Mouse (Mus musculus) CH12.LX (cell line): Measurements from ENCODE around the gene Smarcd1. TPM values are rescaled to one million over a fixed set of nuclear protein-coding genes. Genes with fewer than 3 reads are reported as not detected.
A peak's percentile ranks its signal among the peaks of the same experiment; 100 is the strongest.

Experiments used
- DNase-seq: peaks from one replicate; pipeline ENCODE4 v3.0.0-alpha.2; 2013; ENCODE audit errors: extremely low read depth
- H3K27ac ChIP-seq: 2 replicates; pipeline ENCODE4 v1.5.1; 2012; ENCODE audit warnings: low read depth, mild to moderate bottlenecking, control low read depth, moderate library complexity; ENCODE audit not compliant: insufficient read depth
- H3K27me3 ChIP-seq: replicated peaks from 2 replicates; pipeline ENCODE3; 2012; ENCODE audit warnings: inconsistent platforms
- H3K36me3 ChIP-seq, 2 experiments: replicated peaks in 1 of 2; 2 replicates each; pipeline versions ENCODE3 to v1.6.1; 2012; ENCODE audit warnings: inconsistent platforms in 1 of 2, low read length in 1 of 2, mild to moderate bottlenecking in 1 of 2, mixed read lengths in 1 of 2, moderate library complexity in 1 of 2; ENCODE audit not compliant: control insufficient read depth in 1 of 2, insufficient read depth in 1 of 2
- H3K4me1 ChIP-seq, 2 experiments: 2 replicates each; pipeline ENCODE4 v1.6.1; 2012; ENCODE audit warnings: inconsistent platforms in 1 of 2, moderate library complexity in 1 of 2; ENCODE audit not compliant: insufficient read depth in 2 of 2, control insufficient read depth in 1 of 2
- H3K4me2 ChIP-seq: 2 replicates; pipeline ENCODE4 v1.6.1; 2012; ENCODE audit warnings: low read depth, mild to moderate bottlenecking, control low read depth; ENCODE audit not compliant: poor library complexity, insufficient read depth, severe bottlenecking
- H3K4me3 ChIP-seq, 3 experiments: fragments of 150-350 bp in 1 of 3; sonication (generic) in 1 of 3; replicated peaks in 1 of 3; 2 replicates each; pipeline versions ENCODE3 to v1.5.1; 2011 to 2012; ENCODE audit warnings: low read depth in 2 of 3, low read length in 2 of 3, mild to moderate bottlenecking in 2 of 3, moderate library complexity in 2 of 3, control low read depth in 1 of 3, improper control_type of control experiment in 1 of 3, inconsistent platforms in 1 of 3, mixed read lengths in 1 of 3; ENCODE audit not compliant: poor library complexity in 1 of 3
- H3K79me2 ChIP-seq: replicated peaks from 2 replicates; pipeline ENCODE4 v1.6.1; 2012; ENCODE audit warnings: mild to moderate bottlenecking, moderate library complexity; ENCODE audit not compliant: control insufficient read depth, poor library complexity, insufficient read depth, severe bottlenecking; ENCODE audit errors: extremely low read depth
- H3K9ac ChIP-seq: 2 replicates; pipeline ENCODE4 v1.6.1; 2012; ENCODE audit warnings: low read depth, mild to moderate bottlenecking, control low read depth, moderate library complexity; ENCODE audit not compliant: insufficient read depth
- H3K9me3 ChIP-seq: replicated peaks from 2 replicates; pipeline ENCODE3; 2012; ENCODE audit warnings: low read length, inconsistent platforms, mixed read lengths
- CHD2 ChIP-seq: IDR thresholded peaks from 2 replicates; pipeline ENCODE4 v1.6.1; 2011; ENCODE audit warnings: low read length, improper control_type of control experiment
- CTCF ChIP-seq, 2 experiments: IDR thresholded peaks in 1 of 2; conservative IDR thresholded peaks in 1 of 2; 2 replicates each; pipeline ENCODE4 v1.5.1; 2011 to 2012; ENCODE audit warnings: low read depth in 2 of 2, low read length in 2 of 2, improper control_type of control experiment in 1 of 2, inconsistent platforms in 1 of 2, mild to moderate bottlenecking in 1 of 2, moderate library complexity in 1 of 2
- E2F4 ChIP-seq: IDR thresholded peaks from 2 replicates; pipeline ENCODE4 v1.6.1; 2011; ENCODE audit warnings: low read depth, low read length, improper control_type of control experiment; ENCODE audit not compliant: insufficient replicate concordance
- ELF1 ChIP-seq: IDR thresholded peaks from 2 replicates; pipeline ENCODE4 v1.6.1; 2014; ENCODE audit warnings: low read depth, mild to moderate bottlenecking, inconsistent platforms, low read length, improper control_type of control experiment
- GABPA ChIP-seq: IDR thresholded peaks from 2 replicates; pipeline ENCODE4 v1.6.1; 2012; ENCODE audit warnings: low read depth, low read length, improper control_type of control experiment, inconsistent platforms; ENCODE audit not compliant: insufficient replicate concordance
- JUN ChIP-seq: IDR thresholded peaks from 2 replicates; pipeline ENCODE4 v1.6.1; 2011; ENCODE audit warnings: low read depth, mild to moderate bottlenecking, low read length, improper control_type of control experiment, moderate library complexity; ENCODE audit not compliant: insufficient read depth
- KAT2A ChIP-seq: IDR thresholded peaks from 2 replicates; pipeline ENCODE4 v1.6.1; 2012; ENCODE audit warnings: low read length, improper control_type of control experiment, inconsistent platforms; ENCODE audit not compliant: insufficient replicate concordance
- MAX ChIP-seq: IDR thresholded peaks from 2 replicates; pipeline ENCODE4 v1.6.1; 2011; ENCODE audit warnings: low read length, improper control_type of control experiment
- MAZ ChIP-seq: IDR thresholded peaks from 2 replicates; pipeline ENCODE4 v1.6.1; 2012; ENCODE audit warnings: low read depth, mild to moderate bottlenecking, inconsistent platforms, low read length, improper control_type of control experiment, moderate library complexity
- MEF2A ChIP-seq: IDR thresholded peaks from 2 replicates; pipeline ENCODE4 v1.6.1; 2014; ENCODE audit warnings: low read depth, mild to moderate bottlenecking, inconsistent platforms, low read length, improper control_type of control experiment, borderline replicate concordance
- MXI1 ChIP-seq: IDR thresholded peaks from 2 replicates; pipeline ENCODE4 v1.6.1; 2011; ENCODE audit warnings: mild to moderate bottlenecking, low read depth, low read length, improper control_type of control experiment
- MYC ChIP-seq: IDR thresholded peaks from 2 replicates; pipeline ENCODE4 v1.6.1; 2011; ENCODE audit warnings: low read depth, mild to moderate bottlenecking, improper control_type of control experiment, low read length
- NRF1 ChIP-seq: IDR thresholded peaks from 2 replicates; pipeline ENCODE4 v1.6.1; 2014; ENCODE audit warnings: low read depth, mild to moderate bottlenecking, inconsistent platforms, low read length, improper control_type of control experiment, moderate library complexity
- PAX5 ChIP-seq: IDR thresholded peaks from 2 replicates; pipeline ENCODE4 v1.6.1; 2012; ENCODE audit warnings: low read length, inconsistent platforms, mixed read lengths
- POLR2AphosphoS2 ChIP-seq: IDR thresholded peaks from 2 replicates; pipeline ENCODE4 v1.6.1; 2011; ENCODE audit warnings: low read depth, low read length, improper control_type of control experiment
- RAD21 ChIP-seq: IDR thresholded peaks from 2 replicates; pipeline ENCODE4 v1.6.1; 2011; ENCODE audit warnings: low read depth, mild to moderate bottlenecking, low read length, improper control_type of control experiment, moderate library complexity
- RCOR1 ChIP-seq: conservative IDR thresholded peaks from 2 replicates; pipeline ENCODE4 v1.6.1; 2012; ENCODE audit warnings: low read depth, mild to moderate bottlenecking, inconsistent platforms, low read length, improper control_type of control experiment
- SMC3 ChIP-seq: IDR thresholded peaks from 2 replicates; pipeline ENCODE4 v1.6.1; 2011; ENCODE audit warnings: low read depth, low read length, improper control_type of control experiment
- TBP ChIP-seq: conservative IDR thresholded peaks from 2 replicates; pipeline ENCODE4 v1.6.1; 2011; ENCODE audit warnings: low read depth, low read length, improper control_type of control experiment
- TCF12 ChIP-seq: IDR thresholded peaks from 2 replicates; pipeline ENCODE4 v1.6.1; 2014; ENCODE audit warnings: low read depth, mild to moderate bottlenecking, inconsistent platforms, low read length, improper control_type of control experiment
- USF1 ChIP-seq: IDR thresholded peaks from 2 replicates; pipeline ENCODE4 v1.6.1; 2014; ENCODE audit warnings: low read depth, mild to moderate bottlenecking, inconsistent platforms, low read length, improper control_type of control experiment
- ZC3H11A ChIP-seq: IDR thresholded peaks from 2 replicates; pipeline ENCODE4 v1.6.1; 2012; ENCODE audit warnings: low read depth, mild to moderate bottlenecking, inconsistent platforms, low read length, improper control_type of control experiment
- ZKSCAN1 ChIP-seq: IDR thresholded peaks from 2 replicates; pipeline ENCODE4 v1.6.1; 2012; ENCODE audit warnings: low read depth, inconsistent platforms, low read length, improper control_type of control experiment, borderline replicate concordance
- ZNF384 ChIP-seq: IDR thresholded peaks from 2 replicates; pipeline ENCODE4 v1.6.1; 2012; ENCODE audit warnings: low read depth, low read length, improper control_type of control experiment, inconsistent platforms
- dilution Hi-C: fragments of 300-500 bp; cut with MboI; formaldehyde crosslinking; loops from 2 replicates; pipeline ENCODE4 v1.14.3; 2020; ENCODE audit warnings: low sequenced_read_pairs; ENCODE audit not compliant: extremely low pct_unique_long_range_greater_than_20kb, extremely low pct_ligation_motif_present
- in situ Hi-C: fragments of 300-500 bp; cut with MboI; formaldehyde crosslinking; loops from 3 replicates; pipeline ENCODE4 v1.14.3; 2019; ENCODE audit warnings: low sequenced_read_pairs, low pct_ligation_motif_present, low pct_unique_long_range_greater_than_20kb, mixed read lengths
- polyA plus RNA-seq: library from polyadenylated mRNA; unstranded; fragments of >175 nt; gene quantifications from 2 replicates; pipeline ENCODE4 v1.2.1, GENCODE M21; 2012; ENCODE audit warnings: low read depth; ENCODE audit not compliant: insufficient read length
- total RNA-seq, 2 experiments: library from RNA; depleted of rRNA; stranded (reverse); fragments of 300-350 nt in 1 of 2; fragments of >200 nt in 1 of 2; gene quantifications; 2 replicates each; pipeline ENCODE4 v1.2.3; 2012 to 2014

Smarcd1 gene
- total and polyA plus RNA-seq, 3 experiments: 12.5 to 69.9 (median 17.9) TPM

DNA sequence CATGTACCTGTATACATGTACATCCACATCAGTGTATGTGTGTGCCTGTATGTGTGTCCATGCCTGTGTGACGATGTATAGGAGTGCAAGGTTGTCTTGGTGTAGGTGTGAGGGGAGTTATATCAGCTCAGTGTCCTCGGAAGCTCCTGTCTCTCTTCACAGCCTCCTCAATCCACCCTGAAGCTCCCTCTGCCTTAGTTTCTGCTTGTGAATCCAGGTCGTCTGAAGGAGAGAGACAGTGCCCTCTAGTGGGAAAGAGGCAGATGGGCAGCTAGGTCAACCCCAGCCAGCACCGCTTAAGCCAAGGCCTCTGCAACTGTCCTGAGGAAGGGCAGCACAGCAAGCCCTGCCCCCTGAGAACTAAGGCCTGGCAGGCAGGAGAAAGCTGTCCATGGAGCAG, 13.2 kb upstream of the Smarcd1 start:
- dilution Hi-C loops (no loop called here), in situ Hi-C loops (no loop called here)
- TF ChIP-seq RAD21 (peak; percentile 69), SMC3 (peak; percentile 79), ZKSCAN1 (no peak), ZC3H11A (0 out of 2 replicates have a peak, but pooled peaks have one; percentile 2), NRF1 (no peak), TBP (no peak), POLR2AphosphoS2 (no peak), MEF2A (no peak), ELF1 (no peak), CTCF (conservative IDR thresholded peaks at IDR 0.05 in 1 of 2, IDR thresholded peaks at IDR 0.05 in 1 of 2; ENCODE audit: low read depth in 2 of 2, low read length in 2 of 2) (peak; percentile 88 to 94), E2F4 (no peak), JUN (no peak), KAT2A (no peak)
- no peak overlapping the region for H3K4me3 ChIP-seq
- peak; percentile 68 for DNase-seq
- no peaks in the 10 kb centered on the region for H3K36me3 ChIP-seq
- peaks cover 3 to 7% of the 10 kb centered on the region in 2 experiments; a peak in 3 of 4 replicates for H3K4me1 ChIP-seq
- H3K79me2 ChIP-seq: no peaks in the 10 kb centered on the region
- H3K27me3 ChIP-seq: peaks cover 76% of the 10 kb centered on the region
- H3K27ac ChIP-seq: no peak overlapping the region
- H3K4me2 ChIP-seq: no peak overlapping the region
- no peak overlapping the region for H3K9ac ChIP-seq
- H3K9me3 ChIP-seq: no peaks in the 10 kb centered on the region

DNA sequence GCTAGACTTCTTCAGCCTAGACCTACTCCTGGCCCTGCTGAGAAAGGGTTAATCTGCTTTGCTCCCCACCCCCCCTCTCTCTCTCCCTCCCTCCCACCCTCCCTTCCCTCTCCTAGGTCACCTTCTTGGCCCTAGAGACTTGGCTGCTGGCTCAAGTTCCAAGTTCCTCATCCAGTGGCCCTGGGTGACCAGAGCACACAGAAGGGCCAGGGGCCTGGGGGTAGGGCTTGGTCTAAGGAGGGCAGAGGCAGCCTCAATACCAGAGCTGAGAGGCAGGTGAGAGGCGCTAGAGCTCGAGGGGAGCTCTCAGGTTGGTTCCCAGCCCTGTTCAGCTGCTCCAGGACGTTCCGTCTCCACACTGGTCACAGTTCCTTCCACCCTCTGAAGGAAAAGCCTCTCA, 11.0 kb upstream of the Smarcd1 start:
- Histone ChIP-seq H3K27me3 (peaks cover 85% of the 10 kb centered on the region), H3K4me1 (peaks cover 3 to 7% of the 10 kb centered on the region in 2 experiments; a peak in 3 of 4 replicates), H3K4me2 (peak overlapping the region; percentile 30; the same call in 1 of the 2 replicates), H3K9ac (no peak overlapping the region), H3K79me2 (no peaks in the 10 kb centered on the region), H3K4me3 (no peak overlapping the region), H3K9me3 (no peaks in the 10 kb centered on the region), H3K36me3 (no peaks in the 10 kb centered on the region), H3K27ac (no peak overlapping the region)
- TF ChIP-seq USF1 (no peak), GABPA (no peak), SMC3 (no peak), PAX5 (no peak), POLR2AphosphoS2 (no peak), MYC (no peak), TCF12 (no peak), RCOR1 (no peak), ELF1 (no peak), TBP (no peak), MXI1 (no peak), ZNF384 (no peak), JUN (no peak), RAD21 (no peak), CHD2 (no peak), NRF1 (no peak), MAZ (no peak), MAX (no peak)
- dilution Hi-C loops: no loop called here
- DNase-seq: no peak
- in situ Hi-C loops: no loop called here
